Mouse (Mus musculus) CH12.LX (cell line): ENCODE data around the gene Tsnaxip1. TPM values are rescaled to one million over a fixed set of nuclear protein-coding genes. Genes with fewer than 3 reads are reported as not detected.

ENCODE experiments used
- DNase-seq: peaks from one replicate; pipeline ENCODE4 v3.0.0-alpha.2; 2013; ENCODE audit errors: extremely low read depth
- H3K27ac ChIP-seq: 2 replicates; pipeline ENCODE4 v1.5.1; 2012; ENCODE audit warnings: low read depth, mild to moderate bottlenecking, control low read depth, moderate library complexity; ENCODE audit not compliant: insufficient read depth
- H3K27me3 ChIP-seq: replicated peaks from 2 replicates; pipeline ENCODE3; 2012; ENCODE audit warnings: inconsistent platforms
- H3K36me3 ChIP-seq, 2 experiments: replicated peaks in 1 of 2; 2 replicates each; pipeline versions ENCODE3 to v1.6.1; 2012; ENCODE audit warnings: inconsistent platforms in 1 of 2, low read length in 1 of 2, mild to moderate bottlenecking in 1 of 2, mixed read lengths in 1 of 2, moderate library complexity in 1 of 2; ENCODE audit not compliant: control insufficient read depth in 1 of 2, insufficient read depth in 1 of 2
- H3K4me1 ChIP-seq, 2 experiments: 2 replicates each; pipeline ENCODE4 v1.6.1; 2012; ENCODE audit warnings: inconsistent platforms in 1 of 2, moderate library complexity in 1 of 2; ENCODE audit not compliant: insufficient read depth in 2 of 2, control insufficient read depth in 1 of 2
- H3K4me2 ChIP-seq: 2 replicates; pipeline ENCODE4 v1.6.1; 2012; ENCODE audit warnings: low read depth, mild to moderate bottlenecking, control low read depth; ENCODE audit not compliant: poor library complexity, insufficient read depth, severe bottlenecking
- H3K4me3 ChIP-seq, 3 experiments: fragments of 150-350 bp in 1 of 3; sonication (generic) in 1 of 3; replicated peaks in 1 of 3; 2 replicates each; pipeline versions ENCODE3 to v1.5.1; 2011 to 2012; ENCODE audit warnings: low read depth in 2 of 3, low read length in 2 of 3, mild to moderate bottlenecking in 2 of 3, moderate library complexity in 2 of 3, control low read depth in 1 of 3, improper control_type of control experiment in 1 of 3, inconsistent platforms in 1 of 3, mixed read lengths in 1 of 3; ENCODE audit not compliant: poor library complexity in 1 of 3
- H3K79me2 ChIP-seq: replicated peaks from 2 replicates; pipeline ENCODE4 v1.6.1; 2012; ENCODE audit warnings: mild to moderate bottlenecking, moderate library complexity; ENCODE audit not compliant: control insufficient read depth, poor library complexity, insufficient read depth, severe bottlenecking; ENCODE audit errors: extremely low read depth
- H3K9ac ChIP-seq: 2 replicates; pipeline ENCODE4 v1.6.1; 2012; ENCODE audit warnings: low read depth, mild to moderate bottlenecking, control low read depth, moderate library complexity; ENCODE audit not compliant: insufficient read depth
- H3K9me3 ChIP-seq: replicated peaks from 2 replicates; pipeline ENCODE3; 2012; ENCODE audit warnings: low read length, inconsistent platforms, mixed read lengths
- ELF1 ChIP-seq: IDR thresholded peaks from 2 replicates; pipeline ENCODE4 v1.6.1; 2014; ENCODE audit warnings: low read depth, mild to moderate bottlenecking, inconsistent platforms, low read length, improper control_type of control experiment
- EP300 ChIP-seq: IDR thresholded peaks from 2 replicates; pipeline ENCODE4 v1.6.1; 2011; ENCODE audit warnings: low read length, improper control_type of control experiment
- ETS1 ChIP-seq: conservative IDR thresholded peaks from 2 replicates; pipeline ENCODE4 v1.6.1; 2012; ENCODE audit warnings: low read depth, mild to moderate bottlenecking, inconsistent platforms, low read length, improper control_type of control experiment, moderate library complexity
- GABPA ChIP-seq: IDR thresholded peaks from 2 replicates; pipeline ENCODE4 v1.6.1; 2012; ENCODE audit warnings: low read depth, low read length, improper control_type of control experiment, inconsistent platforms; ENCODE audit not compliant: insufficient replicate concordance
- HCFC1 ChIP-seq: IDR thresholded peaks from 2 replicates; pipeline ENCODE4 v1.6.1; 2012; ENCODE audit warnings: low read depth, mild to moderate bottlenecking, inconsistent platforms, low read length, improper control_type of control experiment
- IRF4 ChIP-seq: IDR thresholded peaks from 2 replicates; pipeline ENCODE4 v1.6.1; 2014; ENCODE audit warnings: low read depth, mild to moderate bottlenecking, inconsistent platforms, low read length, improper control_type of control experiment
- MAFK ChIP-seq: IDR thresholded peaks from 2 replicates; pipeline ENCODE4 v1.6.1; 2011; ENCODE audit warnings: low read length, improper control_type of control experiment; ENCODE audit not compliant: insufficient replicate concordance
- MAZ ChIP-seq: IDR thresholded peaks from 2 replicates; pipeline ENCODE4 v1.6.1; 2012; ENCODE audit warnings: low read depth, mild to moderate bottlenecking, inconsistent platforms, low read length, improper control_type of control experiment, moderate library complexity
- MEF2A ChIP-seq: IDR thresholded peaks from 2 replicates; pipeline ENCODE4 v1.6.1; 2014; ENCODE audit warnings: low read depth, mild to moderate bottlenecking, inconsistent platforms, low read length, improper control_type of control experiment, borderline replicate concordance
- MXI1 ChIP-seq: IDR thresholded peaks from 2 replicates; pipeline ENCODE4 v1.6.1; 2011; ENCODE audit warnings: mild to moderate bottlenecking, low read depth, low read length, improper control_type of control experiment
- NRF1 ChIP-seq: IDR thresholded peaks from 2 replicates; pipeline ENCODE4 v1.6.1; 2014; ENCODE audit warnings: low read depth, mild to moderate bottlenecking, inconsistent platforms, low read length, improper control_type of control experiment, moderate library complexity
- PAX5 ChIP-seq: IDR thresholded peaks from 2 replicates; pipeline ENCODE4 v1.6.1; 2012; ENCODE audit warnings: low read length, inconsistent platforms, mixed read lengths
- POLR2A ChIP-seq: IDR thresholded peaks from 2 replicates; pipeline ENCODE4 v1.6.1; 2011; ENCODE audit warnings: low read depth, mild to moderate bottlenecking, improper control_type of control experiment, low read length
- SIN3A ChIP-seq: IDR thresholded peaks from 2 replicates; pipeline ENCODE4 v1.6.1; 2012; ENCODE audit warnings: low read length, improper control_type of control experiment, inconsistent platforms
- SMC3 ChIP-seq: IDR thresholded peaks from 2 replicates; pipeline ENCODE4 v1.6.1; 2011; ENCODE audit warnings: low read depth, low read length, improper control_type of control experiment
- USF1 ChIP-seq: IDR thresholded peaks from 2 replicates; pipeline ENCODE4 v1.6.1; 2014; ENCODE audit warnings: low read depth, mild to moderate bottlenecking, inconsistent platforms, low read length, improper control_type of control experiment
- USF2 ChIP-seq: conservative IDR thresholded peaks from 2 replicates; pipeline ENCODE4 v1.6.1; 2011; ENCODE audit warnings: low read depth, low read length, improper control_type of control experiment
- ZC3H11A ChIP-seq: IDR thresholded peaks from 2 replicates; pipeline ENCODE4 v1.6.1; 2012; ENCODE audit warnings: low read depth, mild to moderate bottlenecking, inconsistent platforms, low read length, improper control_type of control experiment
- ZMIZ1 ChIP-seq: IDR thresholded peaks from 2 replicates; pipeline ENCODE4 v1.6.1; 2012; ENCODE audit warnings: low read depth, mild to moderate bottlenecking, inconsistent platforms, low read length, improper control_type of control experiment
- dilution Hi-C: fragments of 300-500 bp; cut with MboI; formaldehyde crosslinking; loops from 2 replicates; pipeline ENCODE4 v1.14.3; 2020; ENCODE audit warnings: low sequenced_read_pairs; ENCODE audit not compliant: extremely low pct_unique_long_range_greater_than_20kb, extremely low pct_ligation_motif_present
- in situ Hi-C: fragments of 300-500 bp; cut with MboI; formaldehyde crosslinking; loops from 3 replicates; pipeline ENCODE4 v1.14.3; 2019; ENCODE audit warnings: low sequenced_read_pairs, low pct_ligation_motif_present, low pct_unique_long_range_greater_than_20kb, mixed read lengths
- polyA plus RNA-seq: library from polyadenylated mRNA; unstranded; fragments of >175 nt; gene quantifications from 2 replicates; pipeline ENCODE4 v1.2.1, GENCODE M21; 2012; ENCODE audit warnings: low read depth; ENCODE audit not compliant: insufficient read length
- total RNA-seq, 2 experiments: library from RNA; depleted of rRNA; stranded (reverse); fragments of 300-350 nt in 1 of 2; fragments of >200 nt in 1 of 2; gene quantifications; 2 replicates each; pipeline ENCODE4 v1.2.3; 2012 to 2014

Gene Tsnaxip1
- total and polyA plus RNA-seq, 3 experiments = 0.13 to 0.50 (median 0.13) TPM

DNA sequence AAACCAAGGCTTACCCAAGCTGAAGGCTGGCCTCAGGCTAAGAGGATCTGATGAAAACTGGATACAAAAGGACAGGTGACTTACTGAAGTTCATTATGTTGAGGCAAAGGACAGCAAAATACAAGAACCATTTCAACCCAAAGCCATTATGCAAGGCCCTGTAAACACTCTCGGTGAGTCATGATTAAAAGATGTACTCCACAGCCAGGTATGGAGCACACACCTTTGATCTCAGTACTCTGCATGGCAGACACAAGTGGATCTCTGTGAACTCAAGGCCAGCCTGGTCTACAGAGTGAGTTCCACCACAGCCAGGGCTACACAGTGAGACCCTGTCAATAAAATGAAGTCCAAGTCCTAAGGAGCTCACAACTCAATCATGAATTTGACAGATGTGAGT is 31.7 kb upstream of the Tsnaxip1 start:
- H3K36me3 ChIP-seq = peaks cover 4 to 67% of the 10 kb centered on the region in 2 experiments
- dilution Hi-C loops = no loop called here

DNA sequence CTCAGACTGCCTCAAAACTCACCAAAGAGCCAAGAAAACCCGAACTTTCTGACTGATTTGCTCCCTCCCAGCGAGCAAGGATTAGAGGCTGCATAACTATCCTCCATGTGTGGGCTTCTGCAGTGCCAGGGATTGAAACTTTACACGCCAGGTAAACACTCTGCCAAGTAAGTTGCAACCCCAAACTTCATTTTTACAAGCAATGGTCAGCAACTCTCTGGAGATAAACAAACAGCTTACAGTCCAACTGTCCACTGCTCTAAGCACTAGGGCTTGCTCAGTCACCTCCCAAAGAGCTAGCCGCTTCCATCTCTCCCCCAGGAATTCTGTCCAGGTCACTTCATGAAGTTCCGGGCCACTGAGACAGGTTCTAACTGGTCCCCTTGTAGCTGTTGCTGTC is 29.1 kb upstream of the Tsnaxip1 start:
- in situ Hi-C loops = loop anchor here (5.0 kb wide), 1 partner anchor 36 kb away; no protein-coding TSS in a partner anchor
- peaks cover 7 to 26% of the 10 kb centered on the region in 2 experiments for H3K4me1 ChIP-seq
- peaks cover 4 to 56% of the 10 kb centered on the region in 2 experiments for H3K36me3 ChIP-seq
- H3K79me2 ChIP-seq = no peaks in the 10 kb centered on the region; the same call in 1 of the 2 replicates
- no peaks in the 10 kb centered on the region for H3K9me3 ChIP-seq
- no peak overlapping the region for H3K9ac ChIP-seq
- H3K4me3 ChIP-seq = no peak overlapping the region
- TF ChIP-seq NRF1 (no peak), ZC3H11A (no peak), USF2 (no peak), ZMIZ1 (no peak)
- dilution Hi-C loops = no loop called here
- H3K27ac ChIP-seq = no peak overlapping the region
- H3K4me2 ChIP-seq = no peak overlapping the region
- no peaks in the 10 kb centered on the region for H3K27me3 ChIP-seq
- no peak for DNase-seq

More for the DNA sequence above, 31.7 kb upstream of the Tsnaxip1 start:
- H3K27me3 ChIP-seq = no peaks in the 10 kb centered on the region
- H3K4me2 ChIP-seq = no peak overlapping the region
- no peak for DNase-seq
- in situ Hi-C loops = loop anchor here (5.0 kb wide), 1 partner anchor 33 kb away; no protein-coding TSS in a partner anchor
- H3K9ac ChIP-seq = no peak overlapping the region
- no peaks in the 10 kb centered on the region for H3K9me3 ChIP-seq
- H3K4me1 ChIP-seq = peaks cover 0 to 14% of the 10 kb centered on the region in 2 experiments; a peak in 1 of 4 replicates
- H3K27ac ChIP-seq = no peak overlapping the region
- no peaks in the 10 kb centered on the region for H3K79me2 ChIP-seq
- TF ChIP-seq PAX5 (no peak), ELF1 (no peak), MXI1 (no peak), MAZ (no peak), GABPA (no peak), HCFC1 (no peak), SIN3A (no peak), MAFK (no peak), IRF4 (no peak), SMC3 (no peak), POLR2A (no peak), EP300 (no peak), USF1 (no peak), MEF2A (no peak), ETS1 (no peak)
- no peak overlapping the region for H3K4me3 ChIP-seq
